Mouse (Mus musculus): Measurements from ENCODE around the gene Osbpl10.

GRCm38 (mm10) chr9:115107430-115107829 lies 129.1 kb downstream of the Osbpl10 start:
- no peak for TF ChIP-seq CTCF (IDR thresholded peaks at IDR 0.05; ENCODE audit: low read depth)
- no peak for TF ChIP-seq EP300 (IDR thresholded peaks at IDR 0.05; ENCODE audit: low read depth)

Measured in heart, postnatal 0 days (tissue).